Mouse (Mus musculus) thymus, adult 2 months (tissue): ENCODE data around the gene Fcrl1.

Source experiments
- CTCF ChIP-seq: fragments of 200-500 bp; IDR thresholded peaks from 2 replicates; pipeline ENCODE4 v1.5.1; 2012; ENCODE audit warnings: mild to moderate bottlenecking, control low read depth, low read length, moderate library complexity, borderline replicate concordance; ENCODE audit not compliant: control insufficient read depth, poor library complexity, insufficient read depth; ENCODE audit errors: extremely low read depth
- POLR2A ChIP-seq: fragments of 200-500 bp; IDR thresholded peaks from 2 replicates; pipeline ENCODE4 v1.6.1; 2012; ENCODE audit warnings: mild to moderate bottlenecking, low read length, control low read depth, moderate library complexity; ENCODE audit not compliant: control insufficient read depth, poor library complexity, insufficient read depth; ENCODE audit errors: extremely low read depth

- TF ChIP-seq CTCF: no peak
- no peak for TF ChIP-seq POLR2A
Observed at GRCm38 (mm10) chr3:87337899-87338298, 38.3 kb upstream of the Fcrl1 start.
